Mouse (Mus musculus): ENCODE data around the gene Grik1. TPM values are rescaled to one million over a fixed set of nuclear protein-coding genes. Genes with fewer than 3 reads are reported as not detected.

Gene Grik1
- 0.12 TPM for polyA plus RNA-seq (2017; shearing (Covaris generic))

DNA sequence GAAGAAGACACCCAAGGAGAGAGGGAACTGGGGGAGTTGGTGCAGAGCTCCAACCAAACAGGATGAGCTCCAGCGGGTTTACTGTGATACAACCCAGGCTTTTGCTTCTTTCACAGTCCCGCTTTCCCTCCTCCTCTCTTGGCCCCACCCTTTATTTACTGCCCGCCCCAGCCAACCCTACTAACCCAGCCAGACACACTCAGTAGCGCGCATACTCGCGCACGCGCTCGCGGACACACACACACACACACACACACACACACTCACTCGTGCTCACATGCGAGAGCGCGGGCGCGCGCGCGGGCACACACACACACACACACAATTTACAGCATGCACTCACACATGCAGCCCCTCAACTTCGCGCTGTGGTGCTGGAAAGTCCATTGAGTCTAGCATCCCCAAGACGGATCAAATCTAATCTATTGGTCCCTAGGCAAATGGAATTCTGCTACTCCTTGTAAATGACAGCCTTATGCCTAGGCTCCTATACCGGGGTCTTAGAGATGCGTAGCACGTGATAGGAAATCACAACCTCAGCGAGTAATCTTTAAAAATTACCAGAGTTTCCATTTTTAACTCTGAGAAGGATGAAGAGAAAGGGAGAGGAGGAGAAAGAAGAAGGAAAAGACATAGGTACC, at the start of gene Grik1:
Gene Grik1, minus strand, starts transcription at position 134 of the 641 bp plus-strand sequence.

Other genes with a start within 250 kb of the Grik1 start
- gene Cldn17, start 216.7 kb upstream of the Grik1 start, polyA plus RNA-seq (2017; shearing (Covaris generic)), result not detected

Measured in activated CD4-positive, CD25-positive, alpha-beta regulatory T cell, adult 9 weeks (primary cell).